Mouse (Mus musculus): ENCODE measurements around the gene Hoxd12.
A peak's percentile ranks its signal among the peaks of the same experiment; 100 is the strongest.

Hoxd12 gene

GRCm38 (mm10) chr2:74699664-74700545 lies 25.1 kb downstream of the Hoxd12 start:
- Histone ChIP-seq H3K36me3 (ENCODE audit: insufficient read depth, low read length) (no peaks in the 10 kb centered on the region), H3K4me3 (replicated peaks; ENCODE audit: low read length) (no peak overlapping the region), H3K27me3 (ENCODE audit: insufficient read depth, low read length) (peaks cover 96% of the 10 kb centered on the region), H3K9me3 (ENCODE audit: low read length) (no peaks in the 10 kb centered on the region), H3K4me1 (replicated peaks; ENCODE audit: low read depth, low read length) (peaks cover 40% of the 10 kb centered on the region)
- TF ChIP-seq POU5F1 (IDR thresholded peaks at IDR 0.05; ENCODE audit: borderline replicate concordance, low read length) (no peak), NANOG (IDR thresholded peaks at IDR 0.05; ENCODE audit: borderline replicate concordance, low read length) (no peak), CTCF (conservative IDR thresholded peaks at IDR 0.05; ENCODE audit: low read length) (no peak)

GRCm38 (mm10) chr2:74700546-74701112 lies 25.8 kb downstream of the Hoxd12 start:
- TF ChIP-seq POU5F1 (IDR thresholded peaks at IDR 0.05; ENCODE audit: borderline replicate concordance, low read length) = no peak
- no peak for TF ChIP-seq CTCF (conservative IDR thresholded peaks at IDR 0.05; ENCODE audit: low read length)
- no peak for TF ChIP-seq NANOG (IDR thresholded peaks at IDR 0.05; ENCODE audit: borderline replicate concordance, low read length)
- Histone ChIP-seq H3K27me3 (ENCODE audit: insufficient read depth, low read length) (peaks cover 90% of the 10 kb centered on the region), H3K4me1 (replicated peaks; ENCODE audit: low read depth, low read length) (peaks cover 40% of the 10 kb centered on the region), H3K4me3 (replicated peaks; ENCODE audit: low read length) (peak overlapping the region; percentile 13; the same call in 1 of the 2 replicates), H3K36me3 (ENCODE audit: insufficient read depth, low read length) (no peaks in the 10 kb centered on the region), H3K9me3 (ENCODE audit: low read length) (no peaks in the 10 kb centered on the region)

GRCm38 (mm10) chr2:74701949-74702819 lies 27.4 kb downstream of the Hoxd12 start:
- peaks cover 89% of the 10 kb centered on the region for H3K27me3 ChIP-seq (ENCODE audit: insufficient read depth, low read length)
- peak; percentile 91 for TF ChIP-seq CTCF (conservative IDR thresholded peaks at IDR 0.05; ENCODE audit: low read length)
- no peak for TF ChIP-seq POU5F1 (IDR thresholded peaks at IDR 0.05; ENCODE audit: borderline replicate concordance, low read length)
- H3K9me3 ChIP-seq (ENCODE audit: low read length) = no peaks in the 10 kb centered on the region
- H3K4me1 ChIP-seq (replicated peaks; ENCODE audit: low read depth, low read length) = peaks cover 41% of the 10 kb centered on the region
- no peak overlapping the region for H3K4me3 ChIP-seq (replicated peaks; ENCODE audit: low read length)
- no peaks in the 10 kb centered on the region for H3K36me3 ChIP-seq (ENCODE audit: insufficient read depth, low read length)

- Histone ChIP-seq H3K36me3 (ENCODE audit: insufficient read depth, low read length) (no peaks in the 10 kb centered on the region), H3K4me1 (replicated peaks; ENCODE audit: low read depth, low read length) (peaks cover 41% of the 10 kb centered on the region), H3K4me3 (replicated peaks; ENCODE audit: low read length) (no peak overlapping the region), H3K27me3 (ENCODE audit: insufficient read depth, low read length) (peaks cover 89% of the 10 kb centered on the region), H3K9me3 (ENCODE audit: low read length) (no peaks in the 10 kb centered on the region)
- TF ChIP-seq CTCF (conservative IDR thresholded peaks at IDR 0.05; ENCODE audit: low read length) (no peak), POU5F1 (IDR thresholded peaks at IDR 0.05; ENCODE audit: borderline replicate concordance, low read length) (no peak), NANOG (IDR thresholded peaks at IDR 0.05; ENCODE audit: borderline replicate concordance, low read length) (no peak)
Measured at GRCm38 (mm10) chr2:74702820-74703219, 28.0 kb downstream of the Hoxd12 start.

- Histone ChIP-seq H3K27me3 (ENCODE audit: insufficient read depth, low read length) (peaks cover 89% of the 10 kb centered on the region), H3K4me3 (replicated peaks; ENCODE audit: low read length) (no peak overlapping the region), H3K9me3 (ENCODE audit: low read length) (no peaks in the 10 kb centered on the region), H3K4me1 (replicated peaks; ENCODE audit: low read depth, low read length) (peaks cover 41% of the 10 kb centered on the region), H3K36me3 (ENCODE audit: insufficient read depth, low read length) (no peaks in the 10 kb centered on the region)
- TF ChIP-seq POU5F1 (IDR thresholded peaks at IDR 0.05; ENCODE audit: borderline replicate concordance, low read length) (no peak), NANOG (IDR thresholded peaks at IDR 0.05; ENCODE audit: borderline replicate concordance, low read length) (no peak), CTCF (conservative IDR thresholded peaks at IDR 0.05; ENCODE audit: low read length) (no peak)
Measured at GRCm38 (mm10) chr2:74703317-74703716, 28.5 kb downstream of the Hoxd12 start.

GRCm38 (mm10) chr2:74703720-74704392 lies 29.0 kb downstream of the Hoxd12 start:
- TF ChIP-seq NANOG (IDR thresholded peaks at IDR 0.05; ENCODE audit: borderline replicate concordance, low read length) = no peak
- no peak for TF ChIP-seq CTCF (conservative IDR thresholded peaks at IDR 0.05; ENCODE audit: low read length)
- TF ChIP-seq POU5F1 (IDR thresholded peaks at IDR 0.05; ENCODE audit: borderline replicate concordance, low read length) = no peak

GRCm38 (mm10) chr2:74704393-74704998 lies 29.7 kb downstream of the Hoxd12 start, which contains the start of gene Hoxd8:
Gene Hoxd8, plus strand, starts transcription at chr2:74704615.
- Histone ChIP-seq H3K4me3 (replicated peaks; ENCODE audit: low read length) (peak within 1 kb of the TSS; percentile 70), H3K4me1 (replicated peaks; ENCODE audit: low read depth, low read length) (peaks cover 29% of the 10 kb centered on the region), H3K27me3 (ENCODE audit: insufficient read depth, low read length) (peaks cover 89% of the 10 kb centered on the region), H3K9me3 (ENCODE audit: low read length) (no peaks in the 10 kb centered on the region), H3K36me3 (ENCODE audit: insufficient read depth, low read length) (no peaks in the 10 kb centered on the region)
- TF ChIP-seq CTCF (conservative IDR thresholded peaks at IDR 0.05; ENCODE audit: low read length) (no peak), POU5F1 (IDR thresholded peaks at IDR 0.05; ENCODE audit: borderline replicate concordance, low read length) (no peak), NANOG (IDR thresholded peaks at IDR 0.05; ENCODE audit: borderline replicate concordance, low read length) (no peak)

More at GRCm38 (mm10) chr2:74703720-74704392, 29.0 kb downstream of the Hoxd12 start:
- peak overlapping the region; percentile 70; the same call in 1 of the 2 replicates for H3K4me3 ChIP-seq (replicated peaks; ENCODE audit: low read length)
- H3K27me3 ChIP-seq (ENCODE audit: insufficient read depth, low read length) = peaks cover 89% of the 10 kb centered on the region
- no peaks in the 10 kb centered on the region for H3K36me3 ChIP-seq (ENCODE audit: insufficient read depth, low read length)
- H3K4me1 ChIP-seq (replicated peaks; ENCODE audit: low read depth, low read length) = peaks cover 36% of the 10 kb centered on the region
- no peaks in the 10 kb centered on the region for H3K9me3 ChIP-seq (ENCODE audit: low read length)

Data from E14TG2a.4 (cell line).